Mouse (Mus musculus): ENCODE data around the gene Ablim2. TPM values are rescaled to one million over a fixed set of nuclear protein-coding genes. Genes with fewer than 3 reads are reported as not detected.
A peak's percentile ranks its signal among the peaks of the same experiment; 100 is the strongest.

Gene Ablim2
- 1.9 and 2.5 TPM in 2 replicates for polyA plus RNA-seq (2014; fragmentation: Nextera tagmentation; extraction: Ambion mirVana)

GRCm38 (mm10) chr5:35757639-35758001 lies at the start of gene Ablim2:
Gene Ablim2 (plus strand): TSS chr5:35757880.
- H3K4me3 ChIP-seq (ENCODE audit: low read depth, low read length): peak within 1 kb of the TSS; percentile 54
- peak within 1 kb of the TSS; percentile 98 for H3K4me2 ChIP-seq
- under 1% methylated on average over 34 of the region's 35 CpGs for WGBS (ENCODE audit: insufficient replicate concordance)
- H3K9me3 ChIP-seq (replicated peaks; ENCODE audit: control insufficient read depth, low read length): no peaks in the 10 kb centered on the region
- ATAC-seq (replicated peaks; ENCODE audit: insufficient number of reproducible peaks, low FRiP score, low TSS enrichment): peak; percentile 84
- peaks cover 45% of the 10 kb centered on the region for H3K27me3 ChIP-seq (ENCODE audit: control insufficient read depth, insufficient read depth, low read length)
- 0 out of 2 replicates have a peak, but pooled peaks cover 3% of the 10 kb centered on the region for H3K4me1 ChIP-seq (ENCODE audit: control insufficient read depth, insufficient read depth, low read length)
- no peak within 1 kb of the TSS for H3K27ac ChIP-seq (ENCODE audit: low read depth, low read length)
- peak within 1 kb of the TSS; percentile 52; the same call in 1 of the 2 replicates for H3K9ac ChIP-seq (ENCODE audit: low read depth, low read length)
- no peaks in the 10 kb centered on the region for H3K36me3 ChIP-seq (ENCODE audit: control insufficient read depth, insufficient read depth, low read length)

- no peak overlapping the region for H3K4me3 ChIP-seq (ENCODE audit: low read depth, low read length)
- no peak overlapping the region for H3K4me2 ChIP-seq
- no peaks in the 10 kb centered on the region for H3K4me1 ChIP-seq (ENCODE audit: control insufficient read depth, insufficient read depth, low read length)
- ATAC-seq (replicated peaks; ENCODE audit: insufficient number of reproducible peaks, low FRiP score, low TSS enrichment): no peak
- H3K27ac ChIP-seq (ENCODE audit: low read depth, low read length): no peak overlapping the region
- 66% methylated on average over 3 of the region's 3 CpGs for WGBS (ENCODE audit: insufficient replicate concordance)
- H3K36me3 ChIP-seq (ENCODE audit: control insufficient read depth, insufficient read depth, low read length): no peaks in the 10 kb centered on the region
- no peak overlapping the region for H3K9ac ChIP-seq (ENCODE audit: low read depth, low read length)
- H3K27me3 ChIP-seq (ENCODE audit: control insufficient read depth, insufficient read depth, low read length): no peaks in the 10 kb centered on the region
- no peaks in the 10 kb centered on the region for H3K9me3 ChIP-seq (replicated peaks; ENCODE audit: control insufficient read depth, low read length)
Measured at GRCm38 (mm10) chr5:35710481-35710880, 47.2 kb upstream of the Ablim2 start.

- Histone ChIP-seq H3K4me3 (ENCODE audit: low read depth, low read length) (no peak overlapping the region), H3K27ac (ENCODE audit: low read depth, low read length) (no peak overlapping the region), H3K36me3 (ENCODE audit: control insufficient read depth, insufficient read depth, low read length) (no peaks in the 10 kb centered on the region), H3K9me3 (replicated peaks; ENCODE audit: control insufficient read depth, low read length) (no peaks in the 10 kb centered on the region), H3K4me2 (no peak overlapping the region), H3K27me3 (ENCODE audit: control insufficient read depth, insufficient read depth, low read length) (no peaks in the 10 kb centered on the region), H3K9ac (ENCODE audit: low read depth, low read length) (no peak overlapping the region), H3K4me1 (ENCODE audit: control insufficient read depth, insufficient read depth, low read length) (no peaks in the 10 kb centered on the region)
- WGBS (ENCODE audit: insufficient replicate concordance): 63% methylated on average over 3 of the region's 3 CpGs
- ATAC-seq (replicated peaks; ENCODE audit: insufficient number of reproducible peaks, low FRiP score, low TSS enrichment): no peak
Measured at GRCm38 (mm10) chr5:35710931-35711330, 46.7 kb upstream of the Ablim2 start.

DNA sequence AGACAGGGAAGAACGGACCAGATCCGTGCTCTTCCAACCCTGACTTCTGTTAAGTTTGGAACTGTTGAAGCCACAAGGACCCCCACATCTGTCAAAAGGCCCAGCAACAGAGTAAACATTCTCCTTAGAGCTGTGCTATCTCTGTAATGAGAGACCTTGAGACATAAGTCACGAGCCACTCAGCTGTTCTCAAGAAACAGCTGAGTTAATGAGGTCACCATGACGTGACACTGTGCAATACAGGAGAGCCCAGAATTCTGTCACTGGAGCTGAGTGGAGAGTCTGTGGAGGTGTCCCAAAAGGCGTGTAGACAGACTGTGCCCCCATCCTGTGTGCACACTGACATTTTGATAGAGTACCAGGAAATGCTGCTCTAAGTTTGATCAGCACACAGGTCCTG lies 45.2 kb upstream of the Ablim2 start:
- no peak overlapping the region for H3K9ac ChIP-seq (ENCODE audit: low read depth, low read length)
- 59% methylated on average over 5 of the region's 5 CpGs for whole genome bisulfite sequencing (ENCODE audit: insufficient replicate concordance)
- no peak overlapping the region for H3K4me2 ChIP-seq
- no peak overlapping the region for H3K4me3 ChIP-seq (ENCODE audit: low read depth, low read length)
- H3K36me3 ChIP-seq (ENCODE audit: control insufficient read depth, insufficient read depth, low read length): no peaks in the 10 kb centered on the region
- H3K9me3 ChIP-seq (replicated peaks; ENCODE audit: control insufficient read depth, low read length): no peaks in the 10 kb centered on the region
- H3K27me3 ChIP-seq (ENCODE audit: control insufficient read depth, insufficient read depth, low read length): no peaks in the 10 kb centered on the region
- H3K4me1 ChIP-seq (ENCODE audit: control insufficient read depth, insufficient read depth, low read length): no peaks in the 10 kb centered on the region
- ATAC-seq (replicated peaks; ENCODE audit: insufficient number of reproducible peaks, low FRiP score, low TSS enrichment): no peak
- H3K27ac ChIP-seq (ENCODE audit: low read depth, low read length): no peak overlapping the region

DNA sequence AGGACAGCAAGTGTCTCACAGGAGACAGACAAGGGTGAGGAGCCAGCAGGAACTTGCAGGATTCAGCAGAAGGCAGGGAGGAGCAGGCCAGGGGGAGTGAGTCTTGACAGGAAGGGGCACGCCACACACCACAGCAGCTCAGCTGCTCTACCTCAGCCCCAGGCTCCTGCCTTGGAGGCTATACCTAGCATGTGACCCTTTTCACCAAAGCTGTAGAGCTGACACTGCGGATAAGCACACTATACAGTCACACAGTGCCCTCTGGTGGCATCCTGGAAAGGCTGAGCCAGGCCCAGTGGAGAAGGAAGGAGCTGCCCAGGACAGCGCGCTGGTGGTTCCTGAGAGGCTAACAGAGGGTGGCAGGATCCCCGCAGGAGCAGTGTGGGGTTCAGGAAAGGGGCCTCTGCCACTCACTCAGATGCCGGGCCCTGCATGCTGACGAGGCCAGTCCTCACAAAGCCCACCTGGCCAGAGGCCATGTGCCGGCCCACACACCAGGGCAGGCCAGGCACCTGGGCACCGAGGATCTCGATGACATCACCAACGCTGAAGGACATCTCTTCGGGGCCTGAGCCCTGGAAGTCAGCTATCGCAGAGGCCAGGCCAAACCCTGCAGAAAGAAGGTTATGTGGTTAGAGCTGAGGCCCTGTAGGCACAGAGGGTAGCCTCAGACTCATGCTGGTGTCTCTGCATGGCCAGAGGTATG lies 43.9 kb upstream of the Ablim2 start:
- Histone ChIP-seq H3K9ac (ENCODE audit: low read depth, low read length) (no peak overlapping the region), H3K4me3 (ENCODE audit: low read depth, low read length) (no peak overlapping the region), H3K4me1 (ENCODE audit: control insufficient read depth, insufficient read depth, low read length) (peaks cover 3% of the 10 kb centered on the region; the same call in 1 of the 2 replicates), H3K36me3 (ENCODE audit: control insufficient read depth, insufficient read depth, low read length) (no peaks in the 10 kb centered on the region), H3K9me3 (replicated peaks; ENCODE audit: control insufficient read depth, low read length) (no peaks in the 10 kb centered on the region), H3K4me2 (no peak overlapping the region), H3K27me3 (ENCODE audit: control insufficient read depth, insufficient read depth, low read length) (no peaks in the 10 kb centered on the region), H3K27ac (ENCODE audit: low read depth, low read length) (no peak overlapping the region)
- 45% methylated on average over 13 of the region's 13 CpGs for WGBS (ENCODE audit: insufficient replicate concordance)
- ATAC-seq (replicated peaks; ENCODE audit: insufficient number of reproducible peaks, low FRiP score, low TSS enrichment): peak; percentile 37; the same call in 1 of the 2 replicates

- no peak for ATAC-seq (replicated peaks; ENCODE audit: insufficient number of reproducible peaks, low FRiP score, low TSS enrichment)
- no peaks in the 10 kb centered on the region for H3K36me3 ChIP-seq (ENCODE audit: control insufficient read depth, insufficient read depth, low read length)
- no peak overlapping the region for H3K4me2 ChIP-seq
- 73% methylated on average over 5 of the region's 5 CpGs for WGBS (ENCODE audit: insufficient replicate concordance)
- H3K4me1 ChIP-seq (ENCODE audit: control insufficient read depth, insufficient read depth, low read length): peaks cover 23% of the 10 kb centered on the region
- no peaks in the 10 kb centered on the region for H3K9me3 ChIP-seq (replicated peaks; ENCODE audit: control insufficient read depth, low read length)
- no peak overlapping the region for H3K4me3 ChIP-seq (ENCODE audit: low read depth, low read length)
- no peak overlapping the region for H3K27ac ChIP-seq (ENCODE audit: low read depth, low read length)
- H3K9ac ChIP-seq (ENCODE audit: low read depth, low read length): no peak overlapping the region
- no peaks in the 10 kb centered on the region for H3K27me3 ChIP-seq (ENCODE audit: control insufficient read depth, insufficient read depth, low read length)
Measured at GRCm38 (mm10) chr5:35717455-35717854, 40.2 kb upstream of the Ablim2 start.

- WGBS (ENCODE audit: insufficient replicate concordance): 49% methylated on average over 4 of the region's 4 CpGs
- no peaks in the 10 kb centered on the region for H3K9me3 ChIP-seq (replicated peaks; ENCODE audit: control insufficient read depth, low read length)
- no peak overlapping the region for H3K4me2 ChIP-seq
- no peak for ATAC-seq (replicated peaks; ENCODE audit: insufficient number of reproducible peaks, low FRiP score, low TSS enrichment)
- no peaks in the 10 kb centered on the region for H3K36me3 ChIP-seq (ENCODE audit: control insufficient read depth, insufficient read depth, low read length)
- H3K4me1 ChIP-seq (ENCODE audit: control insufficient read depth, insufficient read depth, low read length): peaks cover 28% of the 10 kb centered on the region
- H3K4me3 ChIP-seq (ENCODE audit: low read depth, low read length): no peak overlapping the region
- no peaks in the 10 kb centered on the region for H3K27me3 ChIP-seq (ENCODE audit: control insufficient read depth, insufficient read depth, low read length)
- H3K27ac ChIP-seq (ENCODE audit: low read depth, low read length): no peak overlapping the region
- H3K9ac ChIP-seq (ENCODE audit: low read depth, low read length): no peak overlapping the region
Measured at GRCm38 (mm10) chr5:35717946-35718345, 39.7 kb upstream of the Ablim2 start.

DNA sequence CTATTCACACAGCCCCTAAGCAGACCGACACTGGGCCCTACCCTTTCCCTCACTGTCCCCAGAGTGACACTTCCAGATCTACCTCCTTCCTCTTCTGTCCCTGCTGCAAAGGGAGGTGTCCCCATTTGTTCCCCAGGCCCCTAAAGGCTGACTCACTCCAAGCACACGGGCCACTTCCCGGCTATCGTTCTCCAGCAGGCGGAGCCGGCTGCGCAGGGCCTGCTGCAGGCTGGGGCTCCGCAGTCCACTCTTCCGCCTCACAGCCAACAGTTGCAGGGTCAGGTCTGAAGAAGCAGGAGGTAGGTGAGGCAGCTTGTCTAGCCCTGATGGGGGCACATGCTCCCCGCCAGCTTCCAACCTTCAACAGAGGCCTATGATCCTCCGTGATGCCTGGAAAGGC lies 38.9 kb upstream of the Ablim2 start:
- H3K9ac ChIP-seq (ENCODE audit: low read depth, low read length): no peak overlapping the region
- no peak overlapping the region for H3K4me2 ChIP-seq
- no peak overlapping the region for H3K4me3 ChIP-seq (ENCODE audit: low read depth, low read length)
- ATAC-seq (replicated peaks; ENCODE audit: insufficient number of reproducible peaks, low FRiP score, low TSS enrichment): no peak
- 64% methylated on average over 11 of the region's 11 CpGs for WGBS (ENCODE audit: insufficient replicate concordance)
- no peaks in the 10 kb centered on the region for H3K9me3 ChIP-seq (replicated peaks; ENCODE audit: control insufficient read depth, low read length)
- H3K4me1 ChIP-seq (ENCODE audit: control insufficient read depth, insufficient read depth, low read length): peaks cover 34% of the 10 kb centered on the region
- H3K27ac ChIP-seq (ENCODE audit: low read depth, low read length): no peak overlapping the region
- H3K27me3 ChIP-seq (ENCODE audit: control insufficient read depth, insufficient read depth, low read length): no peaks in the 10 kb centered on the region
- no peaks in the 10 kb centered on the region for H3K36me3 ChIP-seq (ENCODE audit: control insufficient read depth, insufficient read depth, low read length)

GRCm38 (mm10) chr5:35719343-35719742 lies 38.3 kb upstream of the Ablim2 start:
- H3K4me1 ChIP-seq (ENCODE audit: control insufficient read depth, insufficient read depth, low read length): peaks cover 34% of the 10 kb centered on the region
- no peaks in the 10 kb centered on the region for H3K27me3 ChIP-seq (ENCODE audit: control insufficient read depth, insufficient read depth, low read length)
- H3K4me3 ChIP-seq (ENCODE audit: low read depth, low read length): no peak overlapping the region
- H3K27ac ChIP-seq (ENCODE audit: low read depth, low read length): no peak overlapping the region
- no peaks in the 10 kb centered on the region for H3K9me3 ChIP-seq (replicated peaks; ENCODE audit: control insufficient read depth, low read length)
- no peak overlapping the region for H3K9ac ChIP-seq (ENCODE audit: low read depth, low read length)
- H3K36me3 ChIP-seq (ENCODE audit: control insufficient read depth, insufficient read depth, low read length): no peaks in the 10 kb centered on the region
- no peak overlapping the region for H3K4me2 ChIP-seq
- no peak for ATAC-seq (replicated peaks; ENCODE audit: insufficient number of reproducible peaks, low FRiP score, low TSS enrichment)
